9 mouse cellular contexts compared by ENCODE assay signal in the genomic region with DNA sequence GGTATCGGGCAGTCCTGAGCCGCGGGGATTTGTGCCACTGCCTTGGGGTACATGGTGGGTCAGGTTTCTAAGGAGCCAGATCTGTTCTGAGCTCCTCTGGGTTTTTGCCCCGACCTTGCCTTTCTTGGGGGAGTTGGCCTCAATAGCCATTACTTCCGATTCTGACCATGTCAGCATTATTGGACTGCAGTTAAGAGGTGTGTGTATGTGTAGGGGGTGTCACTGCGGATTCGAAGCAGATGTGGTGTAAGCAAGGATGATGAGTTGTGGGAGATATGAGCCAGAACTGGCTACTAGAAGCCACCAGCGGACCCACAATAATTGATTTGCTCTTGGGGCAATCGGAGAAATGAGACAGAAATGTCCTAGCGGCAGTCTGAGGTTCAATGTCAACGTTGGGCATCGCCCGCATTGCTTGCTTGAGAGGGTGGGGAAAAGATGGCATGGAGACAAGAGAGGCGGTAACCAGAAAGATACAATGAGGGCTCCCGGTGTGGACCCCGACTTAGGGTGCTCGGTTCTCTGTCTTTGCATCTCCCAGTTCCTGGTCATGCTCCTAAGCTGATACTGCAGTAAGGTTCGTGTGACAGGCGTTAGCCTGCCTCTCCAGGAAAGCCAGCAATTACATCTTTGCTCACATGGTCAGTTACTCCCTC. TPM values are rescaled to one million over a fixed set of nuclear protein-coding genes. Genes with fewer than 3 reads are reported as not detected.
DNase-seq lines count a peak whose midpoint lies in the region; ATAC-seq and TF ChIP-seq lines count a peak whose summit lies in the region.
"Had no signal": no experiment of that assay in that cellular context is flagged by ENCODE, and none has a peak within 500 bp of the region (broad histone marks: within the 10 kb centered on the region; RNA-seq: fewer than 3 reads in every experiment).

No protein-coding gene starts in this region.

- TF ChIP-seq POLR2A in lung, adult 2 months (IDR thresholded peaks at IDR 0.05; ENCODE audit: borderline replicate concordance, extremely low read depth, low read depth, low read length) = no peak
- TF ChIP-seq POLR2A in cortical plate, adult 2 months (IDR thresholded peaks at IDR 0.05; ENCODE audit: extremely low read depth, insufficient read depth, low read length) = no peak

- peak; percentile 52 for ATAC-seq in hindbrain, embryonic 15.5 days (ENCODE audit: low FRiP score, low read depth)
- no peak; the same call in 1 of the 2 replicates for ATAC-seq in midbrain, embryonic 14.5 days (ENCODE audit: low FRiP score, low TSS enrichment)

- H3K4me3 ChIP-seq in lung, adult 2 months (replicated peaks; ENCODE audit: extremely low read depth, low read depth, low read length) = peak overlapping the region; percentile 14
- peak overlapping the region; percentile 48 for H3K4me3 ChIP-seq in cortical plate, adult 2 months (ENCODE audit: insufficient read depth, low read length)
- peak overlapping the region; percentile 53 for H3K4me3 ChIP-seq in hindbrain, embryonic 15.5 days
- peak overlapping the region; percentile 65 for H3K4me3 ChIP-seq in midbrain, embryonic 14.5 days (replicated peaks; ENCODE audit: low read depth, low read length)

- no peaks in the 10 kb centered on the region for H3K4me1 ChIP-seq in lung, adult 2 months (ENCODE audit: control insufficient read depth, insufficient read depth, low read length)
- no peaks in the 10 kb centered on the region for H3K4me1 ChIP-seq in cortical plate, adult 2 months (ENCODE audit: control insufficient read depth, insufficient read depth, low read length)
- H3K4me1 ChIP-seq in hindbrain, embryonic 15.5 days (replicated peaks) = peaks cover 24% of the 10 kb centered on the region
- peaks cover 11% of the 10 kb centered on the region for H3K4me1 ChIP-seq in midbrain, embryonic 14.5 days (ENCODE audit: control insufficient read depth, insufficient read depth, low read length)

- no peak for TF ChIP-seq CTCF in lung, adult 2 months (IDR thresholded peaks at IDR 0.05; ENCODE audit: insufficient read depth, low read length)
- TF ChIP-seq CTCF in cortical plate, adult 2 months (IDR thresholded peaks at IDR 0.05; ENCODE audit: extremely low read depth, insufficient read depth, low read length) = no peak

- H3K4me2 ChIP-seq in hindbrain, embryonic 15.5 days = peak overlapping the region; percentile 71
- H3K4me2 ChIP-seq in midbrain, embryonic 14.5 days (ENCODE audit: low read length) = peak overlapping the region; percentile 81

- peak overlapping the region; percentile 91 for H3K27ac ChIP-seq in cortical plate, adult 2 months (ENCODE audit: insufficient read depth, low read length)
- H3K27ac ChIP-seq in hindbrain, embryonic 15.5 days (replicated peaks) = peak overlapping the region; percentile 87
- peak overlapping the region; percentile 86 for H3K27ac ChIP-seq in midbrain, embryonic 14.5 days (replicated peaks; ENCODE audit: low read depth, low read length)
- H3K27ac ChIP-seq: macrophage had no signal

- DNase-seq in lung, adult 2 months = no peak
- DNase-seq in lung, postnatal 25 days (ENCODE audit: low spot score) = no peak
- DNase-seq in midbrain, embryonic 14.5 days = peak; percentile 51
- DNase-seq in adrenal gland, adult 8-10 months = no peak
- no peak for DNase-seq in adrenal gland, postnatal 25 days
- DNase-seq in adrenal gland, adult 2 months = no peak

- 21% methylated on average over 19 of the region's 19 CpGs for WGBS in lung, adult 2 months
- WGBS in hindbrain, embryonic 15.5 days = 9% methylated on average over 19 of the region's 19 CpGs
- 14% methylated on average over 19 of the region's 19 CpGs for WGBS in midbrain, embryonic 14.5 days

- peak overlapping the region; percentile 61 for H3K9ac ChIP-seq in hindbrain, embryonic 15.5 days
- H3K9ac ChIP-seq in midbrain, embryonic 14.5 days (replicated peaks; ENCODE audit: low read length) = peak overlapping the region; percentile 68

- no peaks in the 10 kb centered on the region for H3K36me3 ChIP-seq in hindbrain, embryonic 15.5 days
- no peaks in the 10 kb centered on the region for H3K36me3 ChIP-seq in midbrain, embryonic 14.5 days (ENCODE audit: control insufficient read depth, insufficient read depth, low read length)

- no peaks in the 10 kb centered on the region for H3K9me3 ChIP-seq in hindbrain, embryonic 15.5 days
- no peaks in the 10 kb centered on the region for H3K9me3 ChIP-seq in midbrain, embryonic 14.5 days (ENCODE audit: control insufficient read depth, low read length)

- 0 out of 2 replicates have a peak, but pooled peaks cover 8% of the 10 kb centered on the region for H3K27me3 ChIP-seq in hindbrain, embryonic 15.5 days
- H3K27me3 ChIP-seq in midbrain, embryonic 14.5 days (ENCODE audit: control insufficient read depth, insufficient read depth, low read length) = no peaks in the 10 kb centered on the region; the same call in 1 of the 2 replicates

RNA-seq across cellular contexts. Expression of gene Palm2, which starts 0.8 kb away (rescaled TPM):
- polyA plus RNA-seq in lung, adult 2 months (2012; rRNA removed) = 0.27 and 0.49 TPM in 2 replicates
- polyA plus RNA-seq in cortical plate, adult 2 months (2012; rRNA removed) = 14.1 and 14.8 TPM in 2 replicates
- 21.6 TPM in 2 replicates for polyA plus RNA-seq in hindbrain, embryonic 15.5 days (2015; fragmentation: Nextera tagmentation; extraction: Ambion mirVana)
- 10.2 and 12.9 TPM in 2 replicates for polyA plus RNA-seq in midbrain, embryonic 14.5 days (2014; fragmentation: Nextera tagmentation; extraction: Ambion mirVana)
- 10 to 100 TPM in 3 of 4 experiments, 1 to 10 TPM in 1; 9.8 to 42.5 (median 29.2) TPM for total RNA-seq in adrenal gland, adult 8-10 months (2022)
- 66.9 and 84.0 TPM in 2 replicates for total RNA-seq in adrenal gland, postnatal 25 days (2021)
- 10 to 100 TPM; 20.0 to 39.5 TPM for total RNA-seq in adrenal gland, adult 2 months (2021)
- polyA plus RNA-seq in adrenal gland, adult 2 months (2012; rRNA removed) = 0.99 and 1.9 TPM in 2 replicates
- polyA plus RNA-seq: macrophage had no signal

Comparison
In these comparisons a context has a peak if more than half of its experiments do, and no peak if none do; other contexts are left out.
1. H3K4me3 ChIP-seq: peak in every context shown above with its lines; median percentile 65 in midbrain, embryonic 14.5 days; 53 in hindbrain, embryonic 15.5 days; 48 in cortical plate, adult 2 months; 14 in lung, adult 2 months.